Mouse (Mus musculus) hindlimb bud, embryonic 11.5 days (tissue): ENCODE data around the gene Sh3rf3.
"Not testable (repeated sequence)": the region's sequence is repeated elsewhere in the genome, so short reads cannot be mapped to it uniquely, and the experiment has no call there.

Experiments
- DNase-seq: peaks from one replicate; pipeline ENCODE4 v3.0.0-alpha.2; 2012; ENCODE audit warnings: low read depth, low spot score; ENCODE audit errors: extremely low spot score

Sh3rf3 gene

GRCm38 (mm10) chr10:59103076-59103475, 289.9 kb downstream of the Sh3rf3 start:
- DNase-seq: not testable (repeated sequence)

GRCm38 (mm10) chr10:59104683-59105082, 291.5 kb downstream of the Sh3rf3 start:
- DNase-seq: no peak

GRCm38 (mm10) chr10:59105885-59106284, 292.7 kb downstream of the Sh3rf3 start:
- DNase-seq: no peak

GRCm38 (mm10) chr10:59106644-59107043, 293.5 kb downstream of the Sh3rf3 start:
- no peak for DNase-seq

GRCm38 (mm10) chr10:59109015-59109414, 295.9 kb downstream of the Sh3rf3 start:
- peak; percentile 66 for DNase-seq

GRCm38 (mm10) chr10:59110386-59110785, 297.2 kb downstream of the Sh3rf3 start:
- DNase-seq: no peak

GRCm38 (mm10) chr10:59112755-59113154, 299.6 kb downstream of the Sh3rf3 start:
- no peak for DNase-seq

- no peak for DNase-seq
Observed at GRCm38 (mm10) chr10:59113386-59113785, 300.2 kb downstream of the Sh3rf3 start.

GRCm38 (mm10) chr10:59114535-59115291, 301.6 kb downstream of the Sh3rf3 start:
- peak; percentile 1 for DNase-seq

- DNase-seq: no peak
Observed at GRCm38 (mm10) chr10:59115691-59116090, 302.5 kb downstream of the Sh3rf3 start.

GRCm38 (mm10) chr10:59116331-59116730, 303.2 kb downstream of the Sh3rf3 start:
- DNase-seq: no peak

GRCm38 (mm10) chr10:59117555-59117954, 304.4 kb downstream of the Sh3rf3 start:
- no peak for DNase-seq

GRCm38 (mm10) chr10:59119001-59119400, 305.8 kb downstream of the Sh3rf3 start:
- no peak for DNase-seq

- no peak for DNase-seq
Observed at GRCm38 (mm10) chr10:59119811-59120210, 306.7 kb downstream of the Sh3rf3 start.

- DNase-seq: no peak
Observed at GRCm38 (mm10) chr10:59125497-59125896, 312.3 kb downstream of the Sh3rf3 start.

GRCm38 (mm10) chr10:59127637-59128036, 314.5 kb downstream of the Sh3rf3 start:
- no peak for DNase-seq

GRCm38 (mm10) chr10:59131926-59132628, 318.9 kb downstream of the Sh3rf3 start:
- peak; percentile 6 for DNase-seq

GRCm38 (mm10) chr10:59133478-59134009, 320.4 kb downstream of the Sh3rf3 start:
- no peak for DNase-seq

GRCm38 (mm10) chr10:59149956-59150383, 336.8 kb downstream of the Sh3rf3 start:
- DNase-seq: no peak

GRCm38 (mm10) chr10:59150938-59151657, 337.9 kb downstream of the Sh3rf3 start:
- DNase-seq: no peak

GRCm38 (mm10) chr10:59152544-59153081, 339.5 kb downstream of the Sh3rf3 start:
- DNase-seq: no peak
